Mouse (Mus musculus): ENCODE data around the gene Klrg1.

- TF ChIP-seq EP300 (IDR thresholded peaks at IDR 0.05; ENCODE audit: low read length) (no peak), CTCF (conservative IDR thresholded peaks at IDR 0.05 in 1 of 2, IDR thresholded peaks at IDR 0.05 in 1 of 2; ENCODE audit: low read depth in 2 of 2, low read length in 2 of 2) (no peak)
Measured at GRCm38 (mm10) chr6:122274546-122274945, 8.1 kb downstream of the Klrg1 start.

Measured in CH12.LX (cell line).